Mouse (Mus musculus): ENCODE measurements around the gene Psen1. TPM values are rescaled to one million over a fixed set of nuclear protein-coding genes. Genes with fewer than 3 reads are reported as not detected.

The Psen1 gene
- polyA plus RNA-seq, 1 experiment from 2014 or later = 64.7 TPM

GRCm38 (mm10) chr12:83726510-83727308, 38.8 kb downstream of the Psen1 start:
- no peaks in the 10 kb centered on the region for H3K4me1 ChIP-seq (replicated peaks; ENCODE audit: control insufficient read depth, insufficient read depth)
- ATAC-seq (ENCODE audit: low FRiP score, low TSS enrichment) (0 out of 2 replicates have a peak, but pooled peaks have one; percentile 30), DNase-seq (ENCODE audit: low spot score) (no peak)
- no peak for TF ChIP-seq EP300 (optimal IDR thresholded peaks at IDR 0.05)
- no peak for TF ChIP-seq CTCF (IDR thresholded peaks at IDR 0.05; ENCODE audit: low read depth)
- H3K9me3 ChIP-seq (ENCODE audit: control insufficient read depth, low read length) = no peaks in the 10 kb centered on the region
- H3K4me2 ChIP-seq (replicated peaks; ENCODE audit: low read depth) = no peak overlapping the region
- H3K36me3 ChIP-seq (ENCODE audit: control insufficient read depth, insufficient read depth, low read length) = peaks cover 20% of the 10 kb centered on the region
- no peak overlapping the region for H3K9ac ChIP-seq (ENCODE audit: low read length)
- no peak overlapping the region for H3K4me3 ChIP-seq (ENCODE audit: low read depth, low read length)
- peak overlapping the region; percentile 8; the same call in 1 of the 2 replicates for H3K27ac ChIP-seq (replicated peaks)
- H3K27me3 ChIP-seq (ENCODE audit: control insufficient read depth, insufficient read depth, low read length) = no peaks in the 10 kb centered on the region
- 62% methylated on average over 12 of the region's 12 CpGs for WGBS

GRCm38 (mm10) chr12:83732225-83732624, 44.3 kb downstream of the Psen1 start:
- no peak for TF ChIP-seq EP300 (optimal IDR thresholded peaks at IDR 0.05)
- TF ChIP-seq CTCF (IDR thresholded peaks at IDR 0.05; ENCODE audit: low read depth) = no peak
- no peaks in the 10 kb centered on the region for H3K4me1 ChIP-seq (replicated peaks; ENCODE audit: control insufficient read depth, insufficient read depth)
- no peak overlapping the region for H3K9ac ChIP-seq (ENCODE audit: low read length)
- DNase-seq (ENCODE audit: low spot score) = no peak
- WGBS = 92% methylated on average over 5 of the region's 5 CpGs
- no peak overlapping the region for H3K4me2 ChIP-seq (replicated peaks; ENCODE audit: low read depth)
- no peak overlapping the region for H3K4me3 ChIP-seq (ENCODE audit: low read depth, low read length)
- H3K36me3 ChIP-seq (ENCODE audit: control insufficient read depth, insufficient read depth, low read length) = peaks cover 39% of the 10 kb centered on the region
- H3K27ac ChIP-seq (replicated peaks) = no peak overlapping the region
- H3K27me3 ChIP-seq (ENCODE audit: control insufficient read depth, insufficient read depth, low read length) = no peaks in the 10 kb centered on the region
- no peaks in the 10 kb centered on the region for H3K9me3 ChIP-seq (ENCODE audit: control insufficient read depth, low read length)
- no peak for ATAC-seq (ENCODE audit: low FRiP score, low TSS enrichment)

GRCm38 (mm10) chr12:83734047-83734446, 46.1 kb downstream of the Psen1 start:
- ATAC-seq (ENCODE audit: low FRiP score, low TSS enrichment) = no peak
- H3K9ac ChIP-seq (ENCODE audit: low read length) = no peak overlapping the region
- no peaks in the 10 kb centered on the region for H3K4me1 ChIP-seq (replicated peaks; ENCODE audit: control insufficient read depth, insufficient read depth)
- no peak overlapping the region for H3K27ac ChIP-seq (replicated peaks)
- no peaks in the 10 kb centered on the region for H3K27me3 ChIP-seq (ENCODE audit: control insufficient read depth, insufficient read depth, low read length)
- DNase-seq (ENCODE audit: low spot score) = no peak
- H3K4me2 ChIP-seq (replicated peaks; ENCODE audit: low read depth) = no peak overlapping the region
- no peak for TF ChIP-seq EP300 (optimal IDR thresholded peaks at IDR 0.05)
- TF ChIP-seq CTCF (IDR thresholded peaks at IDR 0.05; ENCODE audit: low read depth) = no peak
- H3K36me3 ChIP-seq (ENCODE audit: control insufficient read depth, insufficient read depth, low read length) = peaks cover 36% of the 10 kb centered on the region
- 85% methylated on average over 10 of the region's 10 CpGs for WGBS
- H3K4me3 ChIP-seq (ENCODE audit: low read depth, low read length) = no peak overlapping the region
- no peaks in the 10 kb centered on the region for H3K9me3 ChIP-seq (ENCODE audit: control insufficient read depth, low read length)

GRCm38 (mm10) chr12:83736236-83736635, 48.3 kb downstream of the Psen1 start:
- H3K36me3 ChIP-seq (ENCODE audit: control insufficient read depth, insufficient read depth, low read length) = peaks cover 26% of the 10 kb centered on the region
- H3K4me2 ChIP-seq (replicated peaks; ENCODE audit: low read depth) = no peak overlapping the region
- DNase-seq (ENCODE audit: low spot score) (no peak), ATAC-seq (ENCODE audit: low FRiP score, low TSS enrichment) (no peak)
- H3K9me3 ChIP-seq (ENCODE audit: control insufficient read depth, low read length) = no peaks in the 10 kb centered on the region
- no peak overlapping the region for H3K27ac ChIP-seq (replicated peaks)
- no peak overlapping the region for H3K4me3 ChIP-seq (ENCODE audit: low read depth, low read length)
- TF ChIP-seq EP300 (optimal IDR thresholded peaks at IDR 0.05) (no peak), CTCF (IDR thresholded peaks at IDR 0.05; ENCODE audit: low read depth) (no peak)
- WGBS = 59% methylated on average over 8 of the region's 8 CpGs
- H3K27me3 ChIP-seq (ENCODE audit: control insufficient read depth, insufficient read depth, low read length) = no peaks in the 10 kb centered on the region
- H3K9ac ChIP-seq (ENCODE audit: low read length) = no peak overlapping the region
- H3K4me1 ChIP-seq (replicated peaks; ENCODE audit: control insufficient read depth, insufficient read depth) = no peaks in the 10 kb centered on the region

GRCm38 (mm10) chr12:83738651-83739050, 50.7 kb downstream of the Psen1 start:
- no peaks in the 10 kb centered on the region for H3K9me3 ChIP-seq (ENCODE audit: control insufficient read depth, low read length)
- DNase-seq (ENCODE audit: low spot score) (no peak), ATAC-seq (ENCODE audit: low FRiP score, low TSS enrichment) (no peak)
- no peak overlapping the region for H3K9ac ChIP-seq (ENCODE audit: low read length)
- H3K27me3 ChIP-seq (ENCODE audit: control insufficient read depth, insufficient read depth, low read length) = no peaks in the 10 kb centered on the region
- H3K27ac ChIP-seq (replicated peaks) = no peak overlapping the region
- WGBS = 92% methylated on average over 1 of the region's 1 CpGs
- H3K4me3 ChIP-seq (ENCODE audit: low read depth, low read length) = no peak overlapping the region
- H3K36me3 ChIP-seq (ENCODE audit: control insufficient read depth, insufficient read depth, low read length) = peaks cover 12% of the 10 kb centered on the region; the same call in 1 of the 2 replicates
- no peak overlapping the region for H3K4me2 ChIP-seq (replicated peaks; ENCODE audit: low read depth)
- no peaks in the 10 kb centered on the region for H3K4me1 ChIP-seq (replicated peaks; ENCODE audit: control insufficient read depth, insufficient read depth)
- TF ChIP-seq CTCF (IDR thresholded peaks at IDR 0.05; ENCODE audit: low read depth) (no peak), EP300 (optimal IDR thresholded peaks at IDR 0.05) (no peak)

- TF ChIP-seq EP300 (optimal IDR thresholded peaks at IDR 0.05) = no peak
- no peak for TF ChIP-seq CTCF (IDR thresholded peaks at IDR 0.05; ENCODE audit: low read depth)
- DNase-seq (ENCODE audit: low spot score) (no peak), ATAC-seq (ENCODE audit: low FRiP score, low TSS enrichment) (no peak)
- H3K4me1 ChIP-seq (replicated peaks; ENCODE audit: control insufficient read depth, insufficient read depth) = no peaks in the 10 kb centered on the region
- no peaks in the 10 kb centered on the region for H3K9me3 ChIP-seq (ENCODE audit: control insufficient read depth, low read length)
- WGBS = 56% methylated on average over 5 of the region's 5 CpGs
- no peaks in the 10 kb centered on the region for H3K27me3 ChIP-seq (ENCODE audit: control insufficient read depth, insufficient read depth, low read length)
- H3K27ac ChIP-seq (replicated peaks) = no peak overlapping the region
- no peaks in the 10 kb centered on the region for H3K36me3 ChIP-seq (ENCODE audit: control insufficient read depth, insufficient read depth, low read length)
- H3K4me3 ChIP-seq (ENCODE audit: low read depth, low read length) = no peak overlapping the region
- H3K4me2 ChIP-seq (replicated peaks; ENCODE audit: low read depth) = no peak overlapping the region
- no peak overlapping the region for H3K9ac ChIP-seq (ENCODE audit: low read length)
Measured at GRCm38 (mm10) chr12:83741722-83742121, 53.8 kb downstream of the Psen1 start.

Data from stomach, postnatal 0 days (tissue).